Mouse (Mus musculus) monocyte, adult 5-6 weeks (primary cell): ENCODE results near the gene Dlst. TPM values are rescaled to one million over a fixed set of nuclear protein-coding genes. Genes with fewer than 3 reads are reported as not detected.
A peak's percentile ranks its signal among the peaks of the same experiment; 100 is the strongest.
"Not testable (repeated sequence)": the region's sequence is repeated elsewhere in the genome, so short reads cannot be mapped to it uniquely, and the experiment has no call there.

Experiments
- ATAC-seq: fragments of 153-309, 156-312 bp; replicated peaks from 2 replicates; pipeline ENCODE4 v1.8.0; 2017; ENCODE audit warnings: mild to moderate bottlenecking; ENCODE audit not compliant: low TSS enrichment, insufficient number of reproducible peaks, severe bottlenecking, poor library complexity, low FRiP score
- total RNA-seq: library from RNA; stranded (forward); fragments of 200-1000, 200-491, 200-594 nt; gene quantifications from 3 replicates; pipeline ENCODE4 v1.2.3, GENCODE M21; 2017

Gene Dlst
- total RNA-seq, 1 experiment from 2014 or later: 346 TPM

- not testable (repeated sequence) for ATAC-seq
Observed at GRCm38 (mm10) chr12:85144276-85144675, 33.6 kb downstream of the Dlst start.

- no peak for ATAC-seq
Observed at GRCm38 (mm10) chr12:85144821-85145220, 34.2 kb downstream of the Dlst start.

DNA sequence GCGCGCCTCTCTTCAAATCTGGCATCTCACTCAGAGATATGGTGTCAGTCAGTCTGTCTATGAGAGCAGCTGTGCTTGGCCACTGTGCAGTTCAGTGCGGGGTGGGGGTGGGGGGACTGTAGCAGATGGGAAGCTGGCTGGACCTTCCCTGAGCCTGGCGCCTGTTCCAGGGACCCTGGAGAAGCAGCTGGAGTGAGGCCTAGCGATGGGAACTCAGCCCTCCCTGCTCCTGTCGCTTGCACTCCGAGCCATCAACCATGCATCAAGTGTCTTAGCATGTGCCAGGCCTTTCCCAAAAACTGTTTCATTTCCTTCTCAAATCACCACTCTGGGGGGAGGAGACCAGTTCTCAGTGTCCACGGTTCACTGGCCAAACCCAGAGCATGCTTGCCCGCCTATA lies 35.0 kb downstream of the Dlst start:
- ATAC-seq: no peak

DNA sequence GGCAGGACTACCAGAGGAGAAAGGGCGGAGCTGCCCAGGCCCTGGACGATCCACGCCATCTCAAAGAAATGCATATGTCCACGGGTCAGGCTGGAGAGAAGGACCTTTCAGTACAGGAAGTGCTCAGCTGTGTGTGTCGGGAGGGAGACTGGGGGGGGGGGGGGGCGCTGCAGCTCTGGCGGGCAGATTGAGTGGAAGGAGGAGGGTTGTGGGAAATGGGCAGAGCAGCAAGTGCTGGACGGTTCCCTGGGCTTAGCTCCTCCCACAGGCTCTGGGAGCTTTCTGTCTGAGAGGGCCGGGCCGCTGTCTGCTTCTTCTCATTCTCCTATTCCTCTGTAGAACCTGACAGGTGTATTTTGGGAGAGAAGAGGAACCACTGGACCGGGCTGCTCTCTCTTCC lies 35.7 kb downstream of the Dlst start:
- ATAC-seq: no peak

GRCm38 (mm10) chr12:85146881-85147280 lies 36.2 kb downstream of the Dlst start:
- no peak for ATAC-seq

DNA sequence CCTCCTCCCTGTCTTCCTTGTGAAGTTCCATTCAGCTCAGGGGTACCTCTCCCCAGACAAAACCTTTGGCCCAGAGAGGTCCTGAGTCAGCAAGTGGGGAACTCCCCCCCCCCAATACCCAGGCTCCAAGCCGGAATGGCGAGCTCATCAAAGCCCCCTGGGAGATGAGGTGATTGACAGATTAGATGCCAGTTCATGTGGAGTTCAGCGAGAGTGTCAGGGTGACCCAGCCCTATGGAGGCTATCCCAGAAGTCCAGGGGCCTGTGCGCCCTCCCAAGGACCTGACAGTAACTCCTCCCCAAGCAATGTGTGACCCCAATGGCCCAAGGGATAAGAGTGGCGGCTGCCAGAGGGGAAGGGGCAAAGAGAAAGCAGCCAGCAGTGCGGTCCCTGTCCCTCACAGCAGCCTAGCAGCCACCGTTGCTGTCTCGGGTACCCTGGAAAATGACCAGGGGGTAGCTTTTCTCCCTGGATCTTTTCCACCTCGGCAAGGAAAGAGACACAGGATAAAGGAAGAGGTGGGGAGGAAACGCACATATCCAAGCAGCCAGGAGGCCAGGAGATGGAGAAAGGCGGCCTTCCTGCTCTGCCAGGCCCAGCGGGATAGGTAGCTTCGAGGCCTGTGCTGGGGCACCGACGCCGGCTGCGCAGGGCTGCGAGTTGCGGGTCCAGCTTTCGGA lies 39.8 kb downstream of the Dlst start:
- no peak for ATAC-seq

GRCm38 (mm10) chr12:85151002-85151774 lies 40.6 kb downstream of the Dlst start, which contains the start of gene Rps6kl1:
Gene Rps6kl1, minus strand, starts transcription at chr12:85151264.
- 0 out of 2 replicates have a peak, but pooled peaks have one; percentile 19 for ATAC-seq

DNA sequence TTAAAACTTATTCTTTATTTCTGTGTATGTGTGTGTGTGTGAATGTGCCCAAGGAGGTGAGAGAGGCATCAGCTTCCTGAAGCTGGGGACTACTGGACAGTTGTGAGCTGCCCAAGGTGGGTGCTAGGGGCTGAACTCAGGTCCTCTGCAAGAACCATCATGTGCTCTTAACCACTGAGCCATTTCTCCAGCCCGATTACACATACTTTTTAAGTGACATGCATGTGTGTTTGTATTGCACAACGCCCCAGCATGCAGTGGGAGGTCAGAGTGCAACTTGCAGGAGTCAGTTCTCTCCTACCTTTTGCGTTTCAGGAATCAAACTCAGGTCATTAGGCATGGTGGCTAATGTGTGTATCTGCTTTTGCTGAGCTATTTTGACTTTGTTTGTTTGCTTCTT lies 42.4 kb downstream of the Dlst start:
- ATAC-seq: no peak

- no peak for ATAC-seq
Observed at GRCm38 (mm10) chr12:85156324-85156723, 45.7 kb downstream of the Dlst start.

- ATAC-seq: no peak
Observed at GRCm38 (mm10) chr12:85157797-85158460, 47.3 kb downstream of the Dlst start.

DNA sequence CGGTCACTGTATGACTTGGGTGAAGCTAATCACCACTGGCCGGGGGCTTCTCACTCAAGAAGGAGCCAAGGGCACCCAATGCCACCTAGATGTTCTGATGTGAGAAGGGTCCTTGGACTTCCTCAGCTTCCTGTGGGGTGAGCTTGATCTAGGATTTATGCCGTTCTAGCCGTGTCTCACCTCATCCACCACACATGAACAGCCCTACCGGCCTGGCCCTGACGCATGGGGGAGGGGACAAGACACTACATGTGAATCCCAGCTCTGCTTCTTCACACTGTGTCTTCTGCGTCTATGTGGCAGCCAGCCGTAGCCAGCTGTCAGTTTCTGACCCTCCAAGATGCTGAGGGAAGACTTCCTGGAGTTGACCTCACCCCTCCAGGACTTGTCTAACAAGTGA lies 48.2 kb downstream of the Dlst start:
- ATAC-seq: no peak

DNA sequence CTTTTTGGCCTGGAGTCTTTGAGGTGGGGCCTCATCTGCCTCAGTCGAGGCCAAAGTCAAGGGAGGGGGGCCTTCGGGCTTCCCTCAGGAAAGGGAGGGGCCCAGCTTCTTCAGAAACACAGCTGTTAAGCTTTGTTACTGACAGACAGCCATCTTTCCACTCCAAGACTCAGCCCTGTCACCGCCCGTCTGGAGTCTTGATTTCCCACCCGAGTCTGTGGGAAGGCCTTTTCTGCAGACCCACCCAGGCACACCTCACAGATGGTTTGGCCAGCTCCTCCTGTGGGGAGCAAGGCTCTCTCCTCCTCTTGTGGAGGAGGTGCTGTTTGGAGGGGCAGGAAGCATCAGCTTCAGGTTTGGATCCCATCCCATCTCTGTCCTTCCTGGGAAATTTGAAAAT lies 49.0 kb downstream of the Dlst start:
- ATAC-seq: no peak

- no peak for ATAC-seq
Observed at GRCm38 (mm10) chr12:85164996-85165395, 54.4 kb downstream of the Dlst start.

DNA sequence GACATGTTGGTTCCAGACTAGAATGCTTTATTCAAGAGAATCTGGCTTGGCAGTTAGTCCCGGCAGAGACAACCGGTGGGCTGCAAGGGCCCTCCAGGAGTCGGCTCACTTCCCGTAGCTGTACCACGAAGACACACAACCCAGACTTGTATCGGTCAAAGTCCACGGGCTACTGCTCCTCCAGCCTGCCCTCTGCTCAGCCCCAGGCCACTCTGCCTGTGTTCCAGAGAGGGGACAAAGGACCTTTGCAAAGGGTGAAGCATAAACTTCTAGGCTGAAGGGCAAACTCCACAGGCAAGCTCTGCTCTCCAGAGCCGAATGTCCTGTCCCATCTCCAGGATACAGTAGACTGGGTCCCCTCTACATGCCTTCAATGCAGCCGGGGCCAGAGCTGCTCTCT lies 56.0 kb downstream of the Dlst start:
- ATAC-seq: no peak

DNA sequence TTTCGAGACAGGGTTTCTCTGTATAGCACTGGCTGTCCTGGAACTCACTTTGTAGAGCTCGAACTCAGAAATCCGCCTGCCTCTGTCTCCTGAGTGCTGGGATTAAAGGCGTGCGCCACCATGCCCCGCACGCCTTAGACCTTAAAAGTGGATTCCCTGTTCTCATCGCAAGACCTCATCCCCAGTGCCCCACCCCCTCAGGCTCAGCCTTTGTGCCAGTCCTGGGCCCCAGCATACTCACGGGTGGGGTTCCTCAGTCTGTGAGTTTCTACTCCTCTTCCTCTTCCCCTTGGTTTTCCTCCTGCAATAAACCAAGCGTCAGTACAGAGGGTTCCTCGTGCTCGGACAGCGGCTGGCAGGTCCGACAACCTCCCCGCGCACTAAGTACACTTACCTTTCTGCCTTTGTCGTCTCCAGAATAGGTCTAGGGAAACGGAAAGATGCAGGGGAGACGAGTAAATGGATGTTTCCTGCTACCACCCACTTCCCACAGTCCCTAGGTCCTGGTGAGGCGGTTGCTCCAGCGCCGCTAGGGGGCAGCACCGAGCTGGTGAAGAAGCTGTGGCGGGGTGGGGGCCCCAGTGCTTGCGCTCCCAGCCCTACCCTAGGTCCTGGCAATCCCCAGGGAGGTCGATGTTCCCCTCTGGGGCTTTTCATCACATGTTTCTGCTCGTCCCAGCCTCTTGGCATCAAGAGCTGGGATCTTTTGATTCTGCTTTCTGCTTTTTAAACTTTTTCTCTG lies 58.7 kb downstream of the Dlst start:
- peak; percentile 71 for ATAC-seq

GRCm38 (mm10) chr12:85169877-85170276 lies 59.2 kb downstream of the Dlst start:
- no peak for ATAC-seq

GRCm38 (mm10) chr12:85170284-85170947 lies 59.8 kb downstream of the Dlst start:
- no peak for ATAC-seq

DNA sequence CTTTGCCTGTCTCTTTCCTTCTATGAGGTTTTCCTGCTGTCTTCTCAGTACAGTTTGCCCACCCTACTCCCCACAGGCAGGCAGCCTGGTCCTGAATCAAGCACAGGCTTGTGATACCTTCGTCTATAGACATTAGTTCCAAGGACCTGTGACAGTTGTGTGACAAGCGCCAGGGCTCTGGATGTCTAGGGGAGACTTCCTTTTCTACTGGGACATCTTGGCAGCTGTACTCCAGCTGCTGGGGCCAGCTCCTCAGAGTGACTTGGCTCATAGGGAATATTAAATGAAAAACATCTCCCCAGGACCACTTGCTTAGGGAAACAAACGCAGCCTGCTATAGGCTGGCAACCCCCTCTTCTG lies 60.3 kb downstream of the Dlst start:
- ATAC-seq: no peak

DNA sequence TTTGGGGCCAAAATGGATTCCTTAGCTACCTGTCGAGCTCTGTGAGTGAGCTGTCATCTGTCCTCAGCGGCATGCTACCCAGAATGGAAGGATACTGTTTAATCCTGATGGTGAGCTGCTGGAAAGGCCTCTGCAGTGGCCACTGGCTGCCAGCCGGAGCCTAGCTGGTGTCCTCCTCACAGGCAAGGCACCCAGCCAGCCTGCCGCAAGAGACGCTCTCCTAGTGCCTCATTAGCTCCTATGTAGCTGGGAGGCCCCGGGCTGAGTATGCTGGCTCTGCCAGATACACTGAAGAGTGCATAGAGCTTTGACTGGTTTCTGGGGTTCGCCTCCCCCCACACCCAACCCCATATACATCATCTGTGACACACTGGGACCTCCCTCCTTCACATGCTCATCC lies 63.4 kb downstream of the Dlst start:
- no peak for ATAC-seq
